ENCODE assay signal across 9 mouse cellular contexts in the genomic region with DNA sequence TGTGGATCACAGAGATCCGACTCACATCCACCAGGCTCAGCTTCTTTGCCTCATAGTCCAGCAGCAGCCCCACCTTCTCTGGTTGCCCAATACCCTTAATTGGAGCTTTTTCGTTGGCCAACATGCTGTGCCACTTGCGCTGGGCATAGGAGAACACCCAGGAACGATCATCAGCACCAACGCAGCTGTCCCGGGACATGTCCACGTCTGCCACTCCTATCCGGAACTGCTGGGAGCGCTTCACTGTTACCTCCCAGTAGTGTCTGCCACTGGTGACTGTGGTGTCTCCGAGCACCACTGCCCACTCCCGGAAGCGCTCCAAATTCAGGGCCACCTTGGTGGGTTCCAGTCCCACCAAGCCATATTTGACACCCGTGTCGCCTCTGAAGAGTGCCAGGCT. TPM values are rescaled to one million over a fixed set of nuclear protein-coding genes. Genes with fewer than 3 reads are reported as not detected.
DNase-seq lines count a peak whose midpoint lies in the region; ATAC-seq and TF ChIP-seq lines count a peak whose summit lies in the region.
"Had no signal": no experiment of that assay in that cellular context is flagged by ENCODE, and none has a peak within 500 bp of the region (broad histone marks: within the 10 kb centered on the region; RNA-seq: fewer than 3 reads in every experiment).

No protein-coding gene starts in this region.

- H3K36me3 ChIP-seq in testis, adult 2 months (ENCODE audit: control insufficient read depth, insufficient read depth, low read length): no peaks in the 10 kb centered on the region
- H3K36me3 ChIP-seq in heart, embryonic 16.5 days (ENCODE audit: control insufficient read depth, insufficient read depth): no peaks in the 10 kb centered on the region
- H3K36me3 ChIP-seq in limb, embryonic 15.5 days: peaks cover 9% of the 10 kb centered on the region; the same call in 1 of the 2 replicates
- peaks cover 6% of the 10 kb centered on the region; the same call in 1 of the 2 replicates for H3K36me3 ChIP-seq in neural tube, embryonic 15.5 days

- H3K27me3 ChIP-seq in testis, adult 2 months (ENCODE audit: control insufficient read depth, insufficient read depth, low read length): no peaks in the 10 kb centered on the region
- H3K27me3 ChIP-seq in heart, embryonic 16.5 days (ENCODE audit: control insufficient read depth, insufficient read depth, low read length): 0 out of 2 replicates have a peak, but pooled peaks cover 3% of the 10 kb centered on the region
- no peaks in the 10 kb centered on the region for H3K27me3 ChIP-seq in limb, embryonic 15.5 days
- 0 out of 2 replicates have a peak, but pooled peaks cover 5% of the 10 kb centered on the region for H3K27me3 ChIP-seq in neural tube, embryonic 15.5 days (replicated peaks)

- peaks cover 9% of the 10 kb centered on the region for H3K4me1 ChIP-seq in testis, adult 2 months (ENCODE audit: control insufficient read depth, insufficient read depth, low read length)
- H3K4me1 ChIP-seq in heart, embryonic 16.5 days (ENCODE audit: control insufficient read depth, insufficient read depth, low read length): peaks cover 7% of the 10 kb centered on the region
- peaks cover 17% of the 10 kb centered on the region for H3K4me1 ChIP-seq in limb, embryonic 15.5 days
- peaks cover 22% of the 10 kb centered on the region for H3K4me1 ChIP-seq in neural tube, embryonic 15.5 days

- H3K4me2 ChIP-seq in heart, embryonic 16.5 days (ENCODE audit: low read depth, low read length): peak overlapping the region; percentile 97
- peak overlapping the region; percentile 90 for H3K4me2 ChIP-seq in limb, embryonic 15.5 days
- peak overlapping the region; percentile 87 for H3K4me2 ChIP-seq in neural tube, embryonic 15.5 days

- peak; percentile 27 to 34 for DNase-seq in adrenal gland, adult 18-20 months (ENCODE audit: low spot score in 2 of 2)
- no peak for DNase-seq in adrenal gland, postnatal 4 days (ENCODE audit: low spot score in 2 of 2)
- no peak for DNase-seq in testis, postnatal 14 days (ENCODE audit: low spot score)
- DNase-seq in ovary, postnatal 14 days (ENCODE audit: low spot score): no peak

- H3K27ac ChIP-seq in testis, adult 2 months (ENCODE audit: control insufficient read depth, insufficient read depth, low read depth, low read length): no peak overlapping the region
- peak overlapping the region; percentile 68; the same call in 1 of the 2 replicates for H3K27ac ChIP-seq in heart, embryonic 16.5 days (ENCODE audit: low read length)
- peak overlapping the region; percentile 44; the same call in 1 of the 2 replicates for H3K27ac ChIP-seq in limb, embryonic 15.5 days
- H3K27ac ChIP-seq in neural tube, embryonic 15.5 days (replicated peaks): peak overlapping the region; percentile 51; the same call in 1 of the 2 replicates

- 16% methylated on average over 14 of the region's 14 CpGs for WGBS in heart, embryonic 16.5 days
- 24% methylated on average over 14 of the region's 14 CpGs for WGBS in limb, embryonic 15.5 days
- 26% methylated on average over 14 of the region's 14 CpGs for WGBS in neural tube, embryonic 15.5 days

- H3K9me3 ChIP-seq in heart, embryonic 16.5 days (replicated peaks; ENCODE audit: control insufficient read depth, low read length): no peaks in the 10 kb centered on the region
- no peaks in the 10 kb centered on the region for H3K9me3 ChIP-seq in limb, embryonic 15.5 days
- no peaks in the 10 kb centered on the region for H3K9me3 ChIP-seq in neural tube, embryonic 15.5 days (replicated peaks)

- TF ChIP-seq POLR2A in testis, adult 2 months (IDR thresholded peaks at IDR 0.05; ENCODE audit: control insufficient read depth, low read depth, low read length): no peak

- no peak for TF ChIP-seq CTCF in testis, adult 2 months (IDR thresholded peaks at IDR 0.05; ENCODE audit: control insufficient read depth, insufficient read depth, insufficient replicate concordance, low read depth, low read length)

- H3K9ac ChIP-seq in heart, embryonic 16.5 days (ENCODE audit: low read length): peak overlapping the region; percentile 77
- peak overlapping the region; percentile 55 for H3K9ac ChIP-seq in limb, embryonic 15.5 days
- peak overlapping the region; percentile 62 for H3K9ac ChIP-seq in neural tube, embryonic 15.5 days (replicated peaks)

- ATAC-seq in heart, embryonic 16.5 days (replicated peaks; ENCODE audit: extremely low read depth, insufficient read depth, low FRiP score): no peak
- no peak for ATAC-seq in limb, embryonic 15.5 days (ENCODE audit: insufficient number of reproducible peaks, low FRiP score, low TSS enrichment, low read depth)
- peak; percentile 34; the same call in 1 of the 2 replicates for ATAC-seq in neural tube, embryonic 15.5 days (ENCODE audit: low FRiP score)

- H3K4me3 ChIP-seq in testis, adult 2 months (ENCODE audit: control insufficient read depth, low read depth, low read length): peak overlapping the region; percentile 91
- peak overlapping the region; percentile 84 for H3K4me3 ChIP-seq in heart, embryonic 16.5 days (ENCODE audit: low read length)
- peak overlapping the region; percentile 67 for H3K4me3 ChIP-seq in limb, embryonic 15.5 days
- H3K4me3 ChIP-seq in neural tube, embryonic 15.5 days (replicated peaks): peak overlapping the region; percentile 60

RNA-seq across cellular contexts. Expression of a gene that starts 0.7 kb away (rescaled TPM):
- 10 to 100 TPM; 15.4 to 17.7 TPM for total RNA-seq in adrenal gland, adult 18-20 months (2021)
- 10 to 100 TPM; 23.2 to 25.9 TPM for total RNA-seq in adrenal gland, postnatal 4 days (2021)
- polyA plus RNA-seq in testis, adult 2 months (2012; rRNA removed): 3.1 and 3.4 TPM in 2 replicates
- polyA plus RNA-seq in heart, embryonic 16.5 days (2015; fragmentation: Nextera tagmentation; extraction: Ambion mirVana): 45.1 and 46.1 TPM in 2 replicates
- 34.2 and 36.3 TPM in 2 replicates for polyA plus RNA-seq in limb, embryonic 15.5 days (2015; fragmentation: Nextera tagmentation; extraction: Ambion mirVana)
- polyA plus RNA-seq in neural tube, embryonic 15.5 days (2015; fragmentation: Nextera tagmentation; extraction: Ambion mirVana): 25.5 and 25.9 TPM in 2 replicates

RNA-seq across cellular contexts. Expression of a gene that starts 14.7 kb away (rescaled TPM):
- not detected for total RNA-seq in adrenal gland, adult 18-20 months (2021)
- total RNA-seq in adrenal gland, postnatal 4 days (2021): not detected
- not detected in 2 replicates for polyA plus RNA-seq in testis, adult 2 months (2012; rRNA removed)
- not detected in 2 replicates for polyA plus RNA-seq in heart, embryonic 16.5 days (2015; fragmentation: Nextera tagmentation; extraction: Ambion mirVana)
- 0.12 and 0.26 TPM in 2 replicates for polyA plus RNA-seq in limb, embryonic 15.5 days (2015; fragmentation: Nextera tagmentation; extraction: Ambion mirVana)
- polyA plus RNA-seq in neural tube, embryonic 15.5 days (2015; fragmentation: Nextera tagmentation; extraction: Ambion mirVana): not detected in 2 replicates
- total RNA-seq: left cerebral cortex, postnatal 25 days had no signal

RNA-seq across cellular contexts. Expression of a gene that starts 16.7 kb away (rescaled TPM):
- 1 to 10 TPM; 2.9 TPM for total RNA-seq in adrenal gland, adult 18-20 months (2021)
- total RNA-seq in adrenal gland, postnatal 4 days (2021): 1 to 10 TPM; 4.8 to 8.2 TPM
- polyA plus RNA-seq in testis, adult 2 months (2012; rRNA removed): 3.7 and 5.3 TPM in 2 replicates
- polyA plus RNA-seq in heart, embryonic 16.5 days (2015; fragmentation: Nextera tagmentation; extraction: Ambion mirVana): 0.88 and 1.0 TPM in 2 replicates
- 1.8 TPM in 2 replicates for polyA plus RNA-seq in limb, embryonic 15.5 days (2015; fragmentation: Nextera tagmentation; extraction: Ambion mirVana)
- 2.4 and 2.8 TPM in 2 replicates for polyA plus RNA-seq in neural tube, embryonic 15.5 days (2015; fragmentation: Nextera tagmentation; extraction: Ambion mirVana)

RNA-seq across cellular contexts. Expression of a gene that starts 20.9 kb away (rescaled TPM):
- 1 to 10 TPM; 3.9 to 5.4 TPM for total RNA-seq in adrenal gland, adult 18-20 months (2021)
- total RNA-seq in adrenal gland, postnatal 4 days (2021): 10 to 100 TPM; 28.4 to 34.0 TPM
- polyA plus RNA-seq in testis, adult 2 months (2012; rRNA removed): 3.4 and 4.4 TPM in 2 replicates
- 29.6 and 30.4 TPM in 2 replicates for polyA plus RNA-seq in heart, embryonic 16.5 days (2015; fragmentation: Nextera tagmentation; extraction: Ambion mirVana)
- 46.2 and 46.9 TPM in 2 replicates for polyA plus RNA-seq in limb, embryonic 15.5 days (2015; fragmentation: Nextera tagmentation; extraction: Ambion mirVana)
- polyA plus RNA-seq in neural tube, embryonic 15.5 days (2015; fragmentation: Nextera tagmentation; extraction: Ambion mirVana): 20.0 and 25.1 TPM in 2 replicates

RNA-seq across cellular contexts. Expression of a gene that starts 30.9 kb away (rescaled TPM):
- total RNA-seq in adrenal gland, adult 18-20 months (2021): 100 to 1,000 TPM in 1 of 2 experiments, 10 to 100 TPM in 1; 90.1 to 106 TPM
- 100 to 1,000 TPM in 1 of 2 experiments, 10 to 100 TPM in 1; 90.2 to 104 TPM for total RNA-seq in adrenal gland, postnatal 4 days (2021)
- 17.3 and 19.4 TPM in 2 replicates for polyA plus RNA-seq in testis, adult 2 months (2012; rRNA removed)
- 35.8 and 37.7 TPM in 2 replicates for polyA plus RNA-seq in heart, embryonic 16.5 days (2015; fragmentation: Nextera tagmentation; extraction: Ambion mirVana)
- 42.2 and 43.8 TPM in 2 replicates for polyA plus RNA-seq in limb, embryonic 15.5 days (2015; fragmentation: Nextera tagmentation; extraction: Ambion mirVana)
- polyA plus RNA-seq in neural tube, embryonic 15.5 days (2015; fragmentation: Nextera tagmentation; extraction: Ambion mirVana): 6.5 and 12.7 TPM in 2 replicates

Comparison
In these comparisons a context has a peak if more than half of its experiments do, and no peak if none do; other contexts are left out.
1. DNase-seq: peak in adrenal gland, adult 18-20 months (2 of 2); none in adrenal gland, postnatal 4 days (0 of 2), testis, postnatal 14 days (single experiment) and ovary, postnatal 14 days (single experiment).
2. Peak in every context shown above with its lines, with median percentiles within 50 percentile points of each other: H3K4me3 ChIP-seq, H3K4me2 ChIP-seq and H3K9ac ChIP-seq.